Mouse (Mus musculus): ENCODE data around the gene Gm1043. TPM values are rescaled to one million over a fixed set of nuclear protein-coding genes. Genes with fewer than 3 reads are reported as not detected.

Gm1043 gene
- total RNA-seq, 2 experiments from 2014 or later, result not detected

GRCm38 (mm10) chr5:37227956-37228680, 142.9 kb downstream of the Gm1043 start:
- no peak for DNase-seq

GRCm38 (mm10) chr5:37228894-37229293, 143.7 kb downstream of the Gm1043 start:
- no peak for DNase-seq
- intact Hi-C loops (cut with DNase I; ENCODE audit: low total_unique reads), result no loop called here

More at GRCm38 (mm10) chr5:37227956-37228680, 142.9 kb downstream of the Gm1043 start:
- intact Hi-C loops (cut with DNase I; ENCODE audit: low total_unique reads), result no loop called here

- no peak for DNase-seq
These were observed 147.9 kb downstream of the Gm1043 start for GRCm38 (mm10) chr5:37233010-37233557.

GRCm38 (mm10) chr5:37238654-37239053, 153.5 kb downstream of the Gm1043 start:
- intact Hi-C loops (cut with DNase I; ENCODE audit: low total_unique reads), result no loop called here
- no peak for DNase-seq

More at GRCm38 (mm10) chr5:37233010-37233557, 147.9 kb downstream of the Gm1043 start:
- intact Hi-C loops (cut with DNase I; ENCODE audit: low total_unique reads), result no loop called here

GRCm38 (mm10) chr5:37240550-37240949, 155.4 kb downstream of the Gm1043 start:
- peak; percentile 6 for DNase-seq
- intact Hi-C loops (cut with DNase I; ENCODE audit: low total_unique reads), result no loop called here

GRCm38 (mm10) chr5:37241224-37241623, 156.1 kb downstream of the Gm1043 start:
- intact Hi-C loops (cut with DNase I; ENCODE audit: low total_unique reads), result no loop called here
- no peak for DNase-seq

- DNase-seq, result peak; percentile 11
- intact Hi-C loops (cut with DNase I; ENCODE audit: low total_unique reads), result no loop called here
These were observed 156.5 kb downstream of the Gm1043 start, which contains the start of gene Crmp1 for GRCm38 (mm10) chr5:37241651-37242151. Crmp1 (plus strand) TSS chr5:37241940.

- no peak for DNase-seq
- intact Hi-C loops (cut with DNase I; ENCODE audit: low total_unique reads), result no loop called here
These were observed 157.4 kb downstream of the Gm1043 start for GRCm38 (mm10) chr5:37242360-37243168.

- intact Hi-C loops (cut with DNase I; ENCODE audit: low total_unique reads), result no loop called here
These were observed 158.2 kb downstream of the Gm1043 start for GRCm38 (mm10) chr5:37243169-37243886.

GRCm38 (mm10) chr5:37244161-37244560, 159.0 kb downstream of the Gm1043 start:
- DNase-seq, result no peak
- intact Hi-C loops (cut with DNase I; ENCODE audit: low total_unique reads), result no loop called here

More at GRCm38 (mm10) chr5:37243169-37243886, 158.2 kb downstream of the Gm1043 start:
- peak; percentile 70 for DNase-seq

GRCm38 (mm10) chr5:37244666-37245242, 159.6 kb downstream of the Gm1043 start:
- intact Hi-C loops (cut with DNase I; ENCODE audit: low total_unique reads), result no loop called here
- no peak for DNase-seq

GRCm38 (mm10) chr5:37245651-37246050, 160.5 kb downstream of the Gm1043 start:
- peak; percentile 6 for DNase-seq

GRCm38 (mm10) chr5:37246138-37246910, 161.2 kb downstream of the Gm1043 start:
- intact Hi-C loops (cut with DNase I; ENCODE audit: low total_unique reads), result no loop called here
- no peak for DNase-seq

More at GRCm38 (mm10) chr5:37245651-37246050, 160.5 kb downstream of the Gm1043 start:
- intact Hi-C loops (cut with DNase I; ENCODE audit: low total_unique reads), result no loop called here

GRCm38 (mm10) chr5:37247456-37247855, 162.3 kb downstream of the Gm1043 start:
- no peak for DNase-seq
- intact Hi-C loops (cut with DNase I; ENCODE audit: low total_unique reads), result no loop called here

GRCm38 (mm10) chr5:37248870-37249269, 163.7 kb downstream of the Gm1043 start:
- intact Hi-C loops (cut with DNase I; ENCODE audit: low total_unique reads), result no loop called here
- no peak for DNase-seq

- intact Hi-C loops (cut with DNase I; ENCODE audit: low total_unique reads), result no loop called here
- no peak for DNase-seq
These were observed 166.4 kb downstream of the Gm1043 start for GRCm38 (mm10) chr5:37251596-37251995.

- intact Hi-C loops (cut with DNase I; ENCODE audit: low total_unique reads), result no loop called here
- DNase-seq, result no peak
These were observed 167.1 kb downstream of the Gm1043 start for GRCm38 (mm10) chr5:37252101-37252804.

- no peak for DNase-seq
- intact Hi-C loops (cut with DNase I; ENCODE audit: low total_unique reads), result no loop called here
These were observed 169.4 kb downstream of the Gm1043 start for GRCm38 (mm10) chr5:37254523-37254922.
